Mouse (Mus musculus): ENCODE data around the gene Rab17. TPM values are rescaled to one million over a fixed set of nuclear protein-coding genes. Genes with fewer than 3 reads are reported as not detected.

The Rab17 gene
- total RNA-seq, 2 experiments from 2014 or later = not detected

DNA sequence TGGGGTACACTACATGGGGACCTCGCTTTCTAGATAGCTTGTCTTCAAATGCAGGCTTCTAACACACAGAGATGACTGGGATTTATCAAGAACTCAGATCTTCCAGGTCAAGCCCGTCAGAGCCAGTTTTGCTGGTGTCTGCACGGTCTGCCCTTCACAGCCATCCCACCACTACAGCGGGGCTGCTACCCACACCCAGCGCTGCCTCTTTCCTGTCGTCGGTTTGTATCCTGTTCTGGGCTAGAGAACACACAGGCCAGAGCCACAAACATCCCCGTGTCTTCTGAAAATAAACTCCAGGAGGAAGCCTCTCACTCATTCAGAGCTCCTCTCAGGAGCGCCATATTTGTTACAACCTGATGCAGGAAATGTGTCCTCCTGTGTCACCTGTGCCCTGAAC, 20.2 kb downstream of the Rab17 start:
- DNase-seq = no peak
- intact Hi-C loops (cut with DNase I) = no loop called here

DNA sequence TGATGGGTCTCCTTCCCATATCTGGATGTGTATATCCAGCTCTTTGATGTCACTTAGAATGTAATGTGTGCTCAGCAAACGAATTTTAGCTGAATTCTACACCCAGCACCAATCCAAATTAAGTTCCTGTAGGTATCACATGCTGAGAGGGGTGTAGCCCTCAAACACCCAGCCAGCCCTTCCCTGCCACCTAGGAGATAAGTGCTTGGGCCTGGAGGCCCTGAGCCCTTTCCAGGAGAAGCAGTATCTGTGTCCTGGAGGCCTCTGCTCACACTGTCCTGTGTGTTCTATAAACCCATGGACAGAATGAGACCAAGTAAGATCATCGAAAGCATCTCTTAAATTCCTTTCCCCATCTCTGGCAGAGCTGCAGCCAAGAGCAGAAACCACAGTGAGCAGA, 22.2 kb downstream of the Rab17 start:
- intact Hi-C loops (cut with DNase I) = no loop called here
- no peak for DNase-seq

DNA sequence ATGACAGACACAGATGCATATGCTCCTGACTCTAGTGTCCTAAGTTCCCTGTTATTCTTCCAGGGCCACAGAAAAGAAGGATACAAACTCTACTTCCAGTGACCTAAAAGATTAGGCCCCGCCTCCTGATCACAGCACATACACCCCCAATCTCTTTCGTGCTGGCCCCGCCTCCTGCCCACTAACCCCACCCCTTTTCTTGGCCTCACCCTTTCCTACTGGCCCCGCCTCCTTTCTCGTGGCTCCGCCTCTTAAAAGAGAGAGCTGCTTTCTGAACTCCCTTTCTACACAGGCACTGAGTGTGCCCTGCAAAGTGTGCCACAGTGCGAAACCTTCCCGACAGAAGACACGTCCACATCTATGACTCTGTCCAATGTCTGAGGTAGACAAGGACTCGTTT, 24.3 kb downstream of the Rab17 start:
- intact Hi-C loops (cut with DNase I) = no loop called here
- no peak for DNase-seq

- intact Hi-C loops (cut with DNase I) = no loop called here
Observed at GRCm38 (mm10) chr1:90939980-90940379, 29.5 kb downstream of the Rab17 start.

DNA sequence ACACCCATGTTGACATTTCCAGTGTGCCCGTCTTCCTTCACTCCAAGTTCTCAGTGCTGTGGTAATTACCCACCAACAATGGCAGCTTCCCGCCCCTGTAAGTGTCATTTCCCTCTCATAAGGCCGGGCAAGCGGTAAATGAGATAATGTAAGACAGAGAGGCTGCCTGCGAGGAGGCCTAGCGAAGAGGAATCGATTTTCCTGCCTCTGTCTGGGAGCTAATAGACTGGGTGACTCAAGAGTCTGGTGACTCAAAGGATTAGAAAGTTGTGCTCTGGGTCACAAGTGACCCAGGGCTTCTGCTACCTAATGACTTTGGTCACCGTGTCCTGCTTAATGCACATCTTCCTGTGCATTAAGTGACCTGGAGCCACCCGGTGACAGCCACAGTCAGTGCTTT, 32.5 kb downstream of the Rab17 start:
- DNase-seq = no peak
- intact Hi-C loops (cut with DNase I) = no loop called here

More at GRCm38 (mm10) chr1:90939980-90940379, 29.5 kb downstream of the Rab17 start:
- DNase-seq = no peak

DNA sequence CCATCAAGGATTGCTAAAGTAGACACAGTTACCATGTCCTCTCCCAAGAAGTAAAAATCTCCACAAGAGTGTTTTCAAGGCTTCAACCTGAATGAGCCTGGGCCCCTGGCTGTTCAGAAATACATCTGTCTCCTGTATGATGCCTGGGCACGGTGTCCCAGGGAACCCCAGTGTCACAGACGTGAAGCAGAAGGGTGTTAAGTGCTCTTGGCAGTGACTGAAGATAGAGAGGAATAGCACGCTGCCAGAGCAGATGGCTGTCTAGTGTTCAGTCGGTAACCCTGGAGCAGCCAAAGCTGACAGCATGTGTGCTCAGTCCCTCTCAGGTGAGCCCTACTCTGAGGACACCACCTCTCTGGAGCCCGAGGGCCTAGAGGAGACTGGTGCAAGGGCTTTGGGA, 36.5 kb downstream of the Rab17 start:
- DNase-seq = no peak
- intact Hi-C loops (cut with DNase I) = no loop called here

GRCm38 (mm10) chr1:90928575-90928934, 40.9 kb downstream of the Rab17 start:
- DNase-seq = peak; percentile 75 to 84
- intact Hi-C loops (cut with DNase I) = loop anchor here (1.0 kb wide), 1 partner anchor 29 kb away; no protein-coding TSS in a partner anchor

DNA sequence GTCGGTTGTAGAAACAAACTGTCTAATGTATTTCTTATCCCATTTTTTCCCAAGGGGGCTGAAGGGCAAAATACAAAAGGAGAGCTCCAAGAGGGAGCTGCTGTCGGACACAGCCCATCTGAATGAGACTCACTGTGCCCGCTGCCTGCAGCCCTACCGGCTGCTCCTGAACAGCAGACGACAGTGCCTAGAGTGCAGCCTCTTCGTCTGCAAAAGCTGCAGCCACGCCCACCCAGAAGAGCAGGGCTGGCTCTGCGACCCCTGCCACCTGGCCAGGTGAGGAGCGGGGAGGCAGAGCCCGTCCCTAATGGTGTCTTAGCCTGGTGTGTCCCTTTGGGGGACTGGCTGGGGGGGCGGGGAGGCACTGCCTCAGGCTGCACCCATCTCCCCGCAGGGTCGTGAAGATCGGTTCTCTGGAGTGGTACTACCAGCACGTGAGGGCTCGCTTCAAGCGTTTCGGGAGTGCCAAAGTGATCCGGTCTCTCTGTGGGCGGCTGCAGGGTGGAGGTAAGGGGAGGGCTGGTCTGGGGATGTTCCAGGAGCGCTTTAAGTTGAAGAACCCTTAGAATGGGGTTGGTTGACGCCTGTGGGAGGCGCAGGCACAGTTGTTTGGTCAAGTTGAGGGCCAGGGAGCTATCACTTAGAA, 41.4 kb downstream of the Rab17 start:
- no peak for DNase-seq
- intact Hi-C loops (cut with DNase I) = loop anchor here (1.0 kb wide), 1 partner anchor 29 kb away; no protein-coding TSS in a partner anchor

GRCm38 (mm10) chr1:90927308-90927707, 42.2 kb downstream of the Rab17 start:
- DNase-seq = no peak
- intact Hi-C loops (cut with DNase I) = no loop called here

GRCm38 (mm10) chr1:90926030-90926429, 43.4 kb downstream of the Rab17 start:
- no peak for DNase-seq
- intact Hi-C loops (cut with DNase I) = no loop called here

- intact Hi-C loops (cut with DNase I) = no loop called here
Observed at GRCm38 (mm10) chr1:90921687-90922086, 47.8 kb downstream of the Rab17 start.

DNA sequence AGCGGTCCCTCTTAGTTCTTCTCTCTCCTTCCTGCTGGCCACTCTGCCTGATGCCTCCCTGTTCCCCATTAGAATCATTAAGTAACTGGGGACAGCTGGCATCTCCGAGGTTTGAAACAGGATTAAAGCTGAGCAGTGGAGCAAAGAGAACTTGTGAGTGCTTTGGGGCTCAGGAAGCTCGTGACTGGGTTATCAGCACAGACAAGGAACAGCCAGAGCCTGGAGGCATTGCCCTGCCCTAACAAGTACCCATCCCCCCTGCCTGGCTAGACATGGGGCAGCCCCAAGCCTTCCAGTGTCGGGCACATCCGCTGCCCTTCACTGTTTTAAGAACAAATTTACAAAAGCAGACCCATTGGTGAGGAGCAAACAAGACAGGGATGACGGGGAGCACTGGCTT, 52.0 kb downstream of the Rab17 start:
- no peak for DNase-seq
- intact Hi-C loops (cut with DNase I) = no loop called here

More at GRCm38 (mm10) chr1:90921687-90922086, 47.8 kb downstream of the Rab17 start:
- DNase-seq = no peak

GRCm38 (mm10) chr1:90914948-90915569, 54.4 kb downstream of the Rab17 start, which contains the start of gene Mlph:
Gene Mlph (plus strand): TSS chr1:90915085.
- intact Hi-C loops (cut with DNase I) = no loop called here

DNA sequence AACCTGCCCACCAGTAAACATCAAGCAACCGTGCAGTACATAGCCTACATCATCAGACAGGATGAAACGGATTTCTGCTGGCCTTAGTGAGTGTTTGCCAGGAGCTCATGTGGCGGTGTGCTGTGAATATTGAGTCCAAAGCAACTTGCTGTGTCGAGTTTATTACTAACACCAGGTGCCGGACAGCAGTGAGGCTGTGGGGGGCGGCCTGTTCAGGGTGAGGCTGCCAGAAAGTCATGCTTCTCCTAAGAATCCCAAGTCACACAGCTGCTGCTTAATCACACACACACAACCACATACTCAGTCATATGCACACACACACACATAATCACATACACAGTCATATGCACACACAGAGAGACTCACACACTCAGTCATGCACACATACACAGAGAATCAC, 56.2 kb downstream of the Rab17 start:
- intact Hi-C loops (cut with DNase I) = no loop called here
- no peak for DNase-seq

More at GRCm38 (mm10) chr1:90914948-90915569, 54.4 kb downstream of the Rab17 start, which contains the start of gene Mlph:
- DNase-seq = no peak

- DNase-seq = peak; percentile 50 to 51
- intact Hi-C loops (cut with DNase I) = no loop called here
Observed at GRCm38 (mm10) chr1:90909631-90910152, 59.8 kb downstream of the Rab17 start.

- intact Hi-C loops (cut with DNase I) = no loop called here
- DNase-seq = peak in 1 of 2 experiments; percentile 33
Observed at GRCm38 (mm10) chr1:90909161-90909560, 60.3 kb downstream of the Rab17 start.

Other genes with a start within 250 kb of the Rab17 start
- gene Col6a3, start 125.7 kb downstream of the Rab17 start, total RNA-seq (2021) = 10 to 100 TPM; 63.2 to 73.4 TPM
- gene Mlph, start 54.6 kb downstream of the Rab17 start, total RNA-seq (2021) = under 1 TPM; 0.20 to 0.22 TPM
- not detected for gene Prlh, start 16.6 kb downstream of the Rab17 start, total RNA-seq (2021)
- gene Lrrfip1, start 29.1 kb upstream of the Rab17 start, total RNA-seq (2021) = 100 to 1,000 TPM; 159 to 165 TPM
- not detected for gene Rbm44, start 175.4 kb upstream of the Rab17 start, total RNA-seq (2021)
- gene Ramp1, start 210.2 kb upstream of the Rab17 start, total RNA-seq (2021) = 10 to 100 TPM; 21.1 to 23.7 TPM

Data from gastrocnemius, postnatal 36 days (tissue).